Mouse (Mus musculus): Measurements from ENCODE around the gene Wipf3.

Wipf3 gene

GRCm38 (mm10) chr6:54429447-54430194 lies at the start of gene Wipf3:
TSS of gene Wipf3 (plus strand) at chr6:54429603.
- peak; percentile 23 for DNase-seq (ENCODE audit: low spot score)

- no peak for DNase-seq (ENCODE audit: low spot score)
Observed at GRCm38 (mm10) chr6:54382636-54383035, 46.8 kb upstream of the Wipf3 start.

GRCm38 (mm10) chr6:54383893-54384524 lies 45.4 kb upstream of the Wipf3 start:
- no peak for DNase-seq (ENCODE audit: low spot score)

- no peak for DNase-seq (ENCODE audit: low spot score)
Observed at GRCm38 (mm10) chr6:54384777-54385176, 44.6 kb upstream of the Wipf3 start.

- no peak for DNase-seq (ENCODE audit: low spot score)
Observed at GRCm38 (mm10) chr6:54386429-54386828, 43.0 kb upstream of the Wipf3 start.

- no peak for DNase-seq (ENCODE audit: low spot score)
Observed at GRCm38 (mm10) chr6:54387044-54387443, 42.4 kb upstream of the Wipf3 start.

GRCm38 (mm10) chr6:54387751-54388150 lies 41.7 kb upstream of the Wipf3 start:
- no peak for DNase-seq (ENCODE audit: low spot score)

GRCm38 (mm10) chr6:54388690-54389275 lies 40.6 kb upstream of the Wipf3 start:
- DNase-seq (ENCODE audit: low spot score) = no peak

- no peak for DNase-seq (ENCODE audit: low spot score)
Observed at GRCm38 (mm10) chr6:54391765-54392164, 37.6 kb upstream of the Wipf3 start.

- DNase-seq (ENCODE audit: low spot score) = no peak
Observed at GRCm38 (mm10) chr6:54393886-54394285, 35.5 kb upstream of the Wipf3 start.

GRCm38 (mm10) chr6:54399194-54399923 lies 30.0 kb upstream of the Wipf3 start:
- no peak for DNase-seq (ENCODE audit: low spot score)

- no peak for DNase-seq (ENCODE audit: low spot score)
Observed at GRCm38 (mm10) chr6:54401503-54401902, 27.9 kb upstream of the Wipf3 start.

- no peak for DNase-seq (ENCODE audit: low spot score)
Observed at GRCm38 (mm10) chr6:54404916-54405315, 24.5 kb upstream of the Wipf3 start.

GRCm38 (mm10) chr6:54406116-54406515 lies 23.3 kb upstream of the Wipf3 start:
- no peak for DNase-seq (ENCODE audit: low spot score)

GRCm38 (mm10) chr6:54409271-54409670 lies 20.1 kb upstream of the Wipf3 start:
- no peak for DNase-seq (ENCODE audit: low spot score)

- no peak for DNase-seq (ENCODE audit: low spot score)
Observed at GRCm38 (mm10) chr6:54410451-54410850, 19.0 kb upstream of the Wipf3 start.

- no peak for DNase-seq (ENCODE audit: low spot score)
Observed at GRCm38 (mm10) chr6:54411591-54411990, 17.8 kb upstream of the Wipf3 start.

- DNase-seq (ENCODE audit: low spot score) = no peak
Observed at GRCm38 (mm10) chr6:54412879-54413278, 16.5 kb upstream of the Wipf3 start.

GRCm38 (mm10) chr6:54425230-54425629 lies 4.2 kb upstream of the Wipf3 start:
- no peak for DNase-seq (ENCODE audit: low spot score)

- no peak for DNase-seq (ENCODE audit: low spot score)
Observed at GRCm38 (mm10) chr6:54428850-54429446, 455 bp upstream of the Wipf3 start.

GRCm38 (mm10) chr6:54430221-54430620 lies 818 bp downstream of the Wipf3 start:
- no peak for DNase-seq (ENCODE audit: low spot score)

- DNase-seq (ENCODE audit: low spot score) = no peak
Observed at GRCm38 (mm10) chr6:54431761-54432160, 2.4 kb downstream of the Wipf3 start.

Data from ovary, postnatal 10 days (tissue).